Mouse (Mus musculus) liver, adult 2 months (tissue): Measurements from ENCODE around the gene B3galnt1.

Experiments used
- CTCF ChIP-seq: fragments of 200-500 bp; IDR thresholded peaks from 2 replicates; pipeline ENCODE4 v1.5.1; 2011; ENCODE audit warnings: low read depth, low read length, control low read depth
- POLR2A ChIP-seq: fragments of 200-500 bp; IDR thresholded peaks from 2 replicates; pipeline ENCODE4 v1.6.1; 2011; ENCODE audit warnings: low read length, control low read depth; ENCODE audit not compliant: insufficient read depth; ENCODE audit errors: extremely low read depth

DNA sequence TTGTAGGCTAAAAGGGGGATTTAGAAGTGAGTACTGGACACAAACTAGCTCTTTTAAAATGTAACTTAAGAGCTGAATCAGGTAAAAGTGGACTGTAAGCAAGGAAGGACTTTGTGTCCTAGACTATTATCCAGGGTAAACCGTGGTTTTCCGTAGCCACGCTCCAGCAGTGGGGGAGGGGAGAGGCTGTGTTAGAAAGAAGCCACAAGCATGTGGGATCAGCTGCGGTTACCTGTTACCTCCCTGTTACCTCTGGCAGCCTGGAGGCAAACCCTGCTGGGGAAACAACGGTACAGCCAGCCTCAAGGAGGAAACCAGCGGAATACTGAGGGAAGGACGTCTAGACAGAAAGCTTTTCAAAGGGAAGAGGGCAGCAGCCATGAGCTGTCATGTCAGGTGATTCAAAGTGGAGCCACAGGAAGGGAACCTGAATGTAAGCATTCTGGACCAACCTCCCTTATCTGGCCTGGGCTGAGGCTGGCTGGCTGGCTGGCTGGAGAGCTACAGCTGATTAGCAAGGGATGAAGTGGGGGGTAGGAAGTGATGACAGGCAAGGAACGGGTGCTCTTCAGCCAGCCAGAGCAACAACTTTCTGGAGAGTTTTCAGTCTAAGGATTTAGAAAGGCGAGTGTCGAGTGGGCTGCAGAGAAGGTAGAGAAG is 10.5 kb downstream of the B3galnt1 start:
- no peak for TF ChIP-seq CTCF
- no peak for TF ChIP-seq POLR2A
